29 mouse cellular contexts compared by ENCODE assay signal in genomic region chr2:90614651-90615171, GRCm38 (mm10). TPM values are rescaled to one million over a fixed set of nuclear protein-coding genes. Genes with fewer than 3 reads are reported as not detected.
DNase-seq lines count a peak whose midpoint lies in the region; ATAC-seq and TF ChIP-seq lines count a peak whose summit lies in the region.
"Had no signal": no experiment of that assay in that cellular context is flagged by ENCODE, and none has a peak within 500 bp of the region (broad histone marks: within the 10 kb centered on the region; RNA-seq: fewer than 3 reads in every experiment).

No protein-coding gene starts in this region.

- 91% methylated on average over 14 of the region's 14 CpGs for WGBS in forebrain, embryonic 11.5 days

- no peak for TF ChIP-seq POLR2A in testis, adult 2 months (IDR thresholded peaks at IDR 0.05; ENCODE audit: control insufficient read depth, low read depth, low read length)

- H3K27me3 ChIP-seq in testis, adult 2 months (ENCODE audit: control insufficient read depth, insufficient read depth, low read length), result no peaks in the 10 kb centered on the region
- no peaks in the 10 kb centered on the region for H3K27me3 ChIP-seq in forebrain, embryonic 11.5 days (ENCODE audit: control insufficient read depth, insufficient read depth, low read length)
- H3K27me3 ChIP-seq: heart, embryonic 12.5 days; intestine, embryonic 15.5 days; midbrain, embryonic 15.5 days; neural tube, embryonic 15.5 days; Patski; stomach, embryonic 15.5 days had no signal

- no peaks in the 10 kb centered on the region for H3K9me3 ChIP-seq in forebrain, embryonic 11.5 days (ENCODE audit: control insufficient read depth, low read length)
- H3K9me3 ChIP-seq: forebrain, embryonic 10.5 days; heart, embryonic 12.5 days; intestine, embryonic 15.5 days; limb, embryonic 12.5 days; liver, embryonic 12.5 days; midbrain, embryonic 15.5 days; neural tube, embryonic 15.5 days; stomach, embryonic 15.5 days had no signal

- intact Hi-C loops in left cerebral cortex, postnatal 14 days (cut with DNase I), result loop anchor here (5.0 kb wide), 1 partner anchor 32 kb away; the partner anchor contains the start of gene Ptprj

- no peaks in the 10 kb centered on the region for H3K36me3 ChIP-seq in testis, adult 2 months (ENCODE audit: control insufficient read depth, insufficient read depth, low read length)
- H3K36me3 ChIP-seq in forebrain, embryonic 11.5 days (ENCODE audit: control insufficient read depth, insufficient read depth, low read length), result no peaks in the 10 kb centered on the region
- H3K36me3 ChIP-seq: forebrain, embryonic 10.5 days; heart, embryonic 12.5 days; intestine, embryonic 15.5 days; limb, embryonic 12.5 days; liver, embryonic 12.5 days; midbrain, embryonic 15.5 days; neural tube, embryonic 15.5 days; stomach, embryonic 15.5 days had no signal

- H3K4me2 ChIP-seq in forebrain, embryonic 11.5 days (ENCODE audit: low read depth, low read length, severe bottlenecking), result no peak overlapping the region
- H3K4me2 ChIP-seq: heart, embryonic 12.5 days; hindbrain, embryonic 14.5 days; intestine, embryonic 15.5 days; limb, embryonic 12.5 days; liver, embryonic 12.5 days; midbrain, embryonic 15.5 days; neural tube, embryonic 15.5 days; stomach, embryonic 15.5 days had no signal

- no peak for TF ChIP-seq CTCF in testis, adult 2 months (IDR thresholded peaks at IDR 0.05; ENCODE audit: control insufficient read depth, insufficient read depth, insufficient replicate concordance, low read depth, low read length)

- ATAC-seq in forebrain, embryonic 11.5 days (replicated peaks; ENCODE audit: low FRiP score), result no peak
- ATAC-seq: CD4-positive, CD25-positive, alpha-beta regulatory T cell, adult 4 months; intestine, embryonic 15.5 days; liver, embryonic 12.5 days; midbrain, embryonic 15.5 days; Patski had no signal

- no peak overlapping the region for H3K9ac ChIP-seq in forebrain, embryonic 11.5 days (ENCODE audit: low read length)
- H3K9ac ChIP-seq: heart, embryonic 12.5 days; hindbrain, embryonic 14.5 days; intestine, embryonic 15.5 days; limb, embryonic 12.5 days; liver, embryonic 12.5 days; midbrain, embryonic 15.5 days; neural tube, embryonic 15.5 days; stomach, embryonic 15.5 days had no signal

- peak; percentile 27 for DNase-seq in layer of hippocampus, adult 11-12 months (ENCODE audit: low spot score)
- no peak for DNase-seq in layer of hippocampus, postnatal 10 days (ENCODE audit: low spot score in 2 of 2)
- no peak for DNase-seq in testis, postnatal 10 days (ENCODE audit: low spot score)
- DNase-seq in left cerebral cortex, postnatal 14 days (ENCODE audit: low spot score in 2 of 2), result peak; percentile 46 to 62
- peak; percentile 72 for DNase-seq in telencephalon, adult 2 months (ENCODE audit: low read depth, low spot score)
- no peak for DNase-seq in thymus, adult 18-20 months
- DNase-seq in forebrain, embryonic 11.5 days (ENCODE audit: low spot score), result no peak
- DNase-seq: adrenal gland, adult 8-10 months; cerebellum, adult 11-12 months; cerebellum, postnatal 36 days; gastrocnemius, postnatal 36 days; heart, postnatal 14 days; kidney, adult 9 months; kidney, postnatal 25 days; lung, adult 2 months; lung, postnatal 36 days; thymus, postnatal 14 days had no signal

- peak overlapping the region; percentile 14; the same call in 1 of the 2 replicates for H3K4me3 ChIP-seq in testis, adult 2 months (ENCODE audit: control insufficient read depth, low read depth, low read length)
- H3K4me3 ChIP-seq in forebrain, embryonic 11.5 days (ENCODE audit: low read depth, low read length), result no peak overlapping the region
- H3K4me3 ChIP-seq: forebrain, embryonic 10.5 days; heart, embryonic 12.5 days; intestine, embryonic 15.5 days; limb, embryonic 12.5 days; liver, embryonic 12.5 days; midbrain, embryonic 15.5 days; neural tube, embryonic 15.5 days; stomach, embryonic 15.5 days had no signal

- H3K27ac ChIP-seq in testis, adult 2 months (ENCODE audit: control insufficient read depth, insufficient read depth, low read depth, low read length), result no peak overlapping the region
- no peak overlapping the region for H3K27ac ChIP-seq in forebrain, embryonic 11.5 days (ENCODE audit: low read depth, low read length)
- H3K27ac ChIP-seq: forebrain, embryonic 10.5 days; hindbrain, embryonic 14.5 days; intestine, embryonic 15.5 days; limb, embryonic 12.5 days; liver, embryonic 12.5 days; midbrain, embryonic 15.5 days; neural tube, embryonic 15.5 days; stomach, embryonic 15.5 days had no signal

- peaks cover 10% of the 10 kb centered on the region for H3K4me1 ChIP-seq in testis, adult 2 months (ENCODE audit: control insufficient read depth, insufficient read depth, low read length)
- H3K4me1 ChIP-seq in forebrain, embryonic 11.5 days (replicated peaks; ENCODE audit: control insufficient read depth, insufficient read depth, low read length), result no peaks in the 10 kb centered on the region
- H3K4me1 ChIP-seq: heart, embryonic 12.5 days; limb, embryonic 12.5 days; midbrain, embryonic 15.5 days; neural tube, embryonic 15.5 days; stomach, embryonic 15.5 days had no signal

RNA-seq across cellular contexts. Expression of gene Ptprj, which starts 34.3 kb away (rescaled TPM):
- 10 to 100 TPM; 67.7 to 73.0 TPM for total RNA-seq in layer of hippocampus, postnatal 10 days (2021)
- polyA plus RNA-seq in testis, adult 2 months (2012; rRNA removed), result 9.1 and 9.3 TPM in 2 replicates
- 100 to 1,000 TPM in 1 of 2 experiments, 10 to 100 TPM in 1; 91.2 to 111 TPM for total RNA-seq in left cerebral cortex, postnatal 14 days (2021)
- 2.5 and 2.9 TPM in 2 replicates for polyA plus RNA-seq in forebrain, embryonic 11.5 days (2014; fragmentation: Nextera tagmentation; extraction: Ambion mirVana)

Comparison
In these comparisons a context has a peak if more than half of its experiments do, and no peak if none do; other contexts are left out.
1. DNase-seq: peak in layer of hippocampus, adult 11-12 months (single experiment), left cerebral cortex, postnatal 14 days (2 of 2) and telencephalon, adult 2 months (single experiment); none in layer of hippocampus, postnatal 10 days (0 of 2), testis, postnatal 10 days (single experiment), thymus, adult 18-20 months (0 of 2) and forebrain, embryonic 11.5 days (single experiment).